Mouse (Mus musculus) lung, postnatal 10 days (tissue): ENCODE data around the gene Pmp22.

ENCODE experiments used
- DNase-seq: peaks from one replicate; pipeline ENCODE4 v3.0.0; 2021

Gene Pmp22

DNA sequence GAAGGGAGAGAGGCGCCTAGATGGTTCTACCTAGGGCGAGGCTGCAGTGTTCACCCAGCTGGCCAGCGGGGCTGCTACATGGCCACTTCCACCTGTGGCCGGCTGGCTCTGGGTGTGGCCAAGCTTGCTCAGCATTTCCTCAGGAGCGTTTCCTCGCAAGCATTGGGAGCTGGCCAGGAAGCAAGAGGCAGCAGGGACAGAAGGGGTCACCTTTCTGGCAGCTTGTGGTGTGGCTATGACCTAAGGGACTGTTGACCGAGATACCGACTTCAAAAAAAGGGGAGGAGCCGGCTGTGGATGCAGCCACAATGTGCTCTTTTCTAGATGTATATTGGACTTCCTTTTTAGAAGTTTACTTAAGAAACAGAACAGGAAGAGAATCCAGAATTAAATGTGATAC, 593 bp downstream of the Pmp22 start:
- DNase-seq: peak; percentile 75

DNA sequence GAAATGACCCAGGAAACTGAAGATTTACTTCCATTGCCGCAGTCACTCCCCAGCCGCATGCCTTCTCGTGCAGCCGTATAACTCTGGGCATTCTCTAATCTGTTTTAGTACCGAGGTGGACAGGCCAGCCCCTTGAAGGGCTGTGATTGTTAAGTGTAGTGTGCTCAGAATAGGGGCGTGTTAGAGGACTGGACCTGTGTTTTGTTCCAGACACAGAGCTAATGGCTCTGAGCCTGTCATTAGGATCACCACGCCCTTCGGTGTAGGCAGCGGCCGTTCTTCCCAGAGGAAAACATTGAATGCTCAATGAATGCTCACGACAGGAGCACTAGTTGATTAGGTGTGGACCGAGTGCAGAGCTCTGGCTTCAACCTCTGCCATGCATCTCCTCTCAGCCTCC, 1.1 kb downstream of the Pmp22 start:
- peak; percentile 42 for DNase-seq

DNA sequence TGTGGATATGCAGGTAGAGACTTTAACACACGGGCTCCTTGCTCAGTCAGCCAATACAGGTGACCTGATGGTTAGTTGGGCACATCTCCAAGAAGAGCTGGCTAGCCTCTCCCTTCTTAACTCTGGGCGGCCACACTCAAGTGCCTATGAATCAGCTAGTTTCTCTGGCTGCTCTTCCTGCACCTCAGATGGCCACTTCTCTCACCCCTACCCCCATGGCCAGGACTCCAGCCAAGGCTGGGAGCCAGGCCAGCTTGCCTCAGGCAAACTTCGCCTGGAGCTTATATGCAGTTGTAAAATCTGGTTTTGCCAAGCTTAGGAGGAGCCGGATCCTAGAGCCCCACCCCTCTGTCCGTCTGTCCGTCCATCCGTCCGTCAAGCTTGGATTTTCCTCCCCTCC, 1.7 kb downstream of the Pmp22 start:
- DNase-seq: peak; percentile 90

DNA sequence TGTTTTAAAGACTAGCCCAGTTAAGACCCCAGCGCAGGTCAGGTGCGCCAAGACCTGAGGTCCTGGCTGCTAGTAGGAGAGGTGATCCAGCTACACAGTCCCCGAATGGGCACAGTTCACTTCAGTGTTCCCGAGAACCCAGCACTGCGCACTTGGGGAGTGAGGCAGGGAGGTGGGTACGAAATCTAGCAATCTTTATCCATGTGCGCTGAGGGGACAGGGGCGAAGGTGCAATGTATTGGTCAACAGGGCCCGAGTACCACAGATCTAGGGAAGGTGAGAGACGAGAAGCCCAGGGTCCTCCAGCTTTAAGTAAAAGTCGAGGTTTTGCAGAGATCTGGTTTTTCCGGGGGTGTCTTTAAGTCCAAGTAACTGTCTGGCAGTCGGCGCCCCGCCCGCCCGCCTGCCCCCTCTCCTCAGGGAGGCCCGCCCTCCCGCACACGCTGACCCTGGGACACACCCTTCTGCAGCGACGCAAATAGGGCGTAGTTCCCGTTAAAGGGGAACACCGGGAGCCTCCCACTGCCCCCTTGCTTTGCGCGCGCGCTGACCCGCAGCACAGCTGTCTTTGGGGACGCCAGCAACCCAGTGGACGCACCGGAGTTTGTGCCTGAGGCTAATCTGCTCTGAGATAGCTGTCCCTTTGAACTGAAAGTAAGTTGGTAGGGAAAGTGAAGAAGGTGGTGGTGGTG, 2.4 kb downstream of the Pmp22 start:
- peak; percentile 91 for DNase-seq

DNA sequence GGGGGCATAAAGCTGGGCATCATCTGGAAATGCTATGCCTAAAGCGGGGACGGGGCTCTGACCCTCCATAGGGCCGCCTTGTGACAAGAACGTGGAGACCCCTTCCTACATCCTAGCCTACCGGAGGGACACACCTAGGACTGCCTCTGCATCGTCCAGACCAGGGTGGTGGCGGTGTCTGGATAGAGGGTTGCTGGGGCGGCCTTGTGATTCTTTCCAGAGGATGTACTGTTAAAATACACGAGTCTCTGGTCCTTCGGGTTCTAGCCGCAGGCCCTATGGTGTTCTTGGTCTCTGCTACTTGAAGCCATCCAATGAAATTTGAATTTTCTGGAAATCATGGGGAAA, 2.9 kb downstream of the Pmp22 start:
- peak; percentile 36 for DNase-seq

DNA sequence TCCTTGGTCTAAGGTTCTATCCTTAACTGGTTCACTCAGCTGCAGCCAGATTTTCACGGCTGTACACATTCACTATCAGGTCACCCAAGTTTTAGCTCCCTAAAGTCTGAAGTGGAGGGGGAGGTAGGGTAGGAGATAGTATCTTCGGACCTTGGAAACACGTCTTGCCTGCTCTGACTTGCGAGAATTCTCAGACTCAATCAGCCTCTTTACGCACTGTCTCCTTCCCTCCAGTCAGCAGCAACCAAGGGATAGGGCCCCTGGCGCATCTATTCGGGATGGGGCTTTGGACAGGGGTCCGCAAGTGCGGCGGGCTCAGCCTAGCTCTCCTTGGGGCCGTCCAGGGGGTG, 3.3 kb downstream of the Pmp22 start:
- DNase-seq: no peak

DNA sequence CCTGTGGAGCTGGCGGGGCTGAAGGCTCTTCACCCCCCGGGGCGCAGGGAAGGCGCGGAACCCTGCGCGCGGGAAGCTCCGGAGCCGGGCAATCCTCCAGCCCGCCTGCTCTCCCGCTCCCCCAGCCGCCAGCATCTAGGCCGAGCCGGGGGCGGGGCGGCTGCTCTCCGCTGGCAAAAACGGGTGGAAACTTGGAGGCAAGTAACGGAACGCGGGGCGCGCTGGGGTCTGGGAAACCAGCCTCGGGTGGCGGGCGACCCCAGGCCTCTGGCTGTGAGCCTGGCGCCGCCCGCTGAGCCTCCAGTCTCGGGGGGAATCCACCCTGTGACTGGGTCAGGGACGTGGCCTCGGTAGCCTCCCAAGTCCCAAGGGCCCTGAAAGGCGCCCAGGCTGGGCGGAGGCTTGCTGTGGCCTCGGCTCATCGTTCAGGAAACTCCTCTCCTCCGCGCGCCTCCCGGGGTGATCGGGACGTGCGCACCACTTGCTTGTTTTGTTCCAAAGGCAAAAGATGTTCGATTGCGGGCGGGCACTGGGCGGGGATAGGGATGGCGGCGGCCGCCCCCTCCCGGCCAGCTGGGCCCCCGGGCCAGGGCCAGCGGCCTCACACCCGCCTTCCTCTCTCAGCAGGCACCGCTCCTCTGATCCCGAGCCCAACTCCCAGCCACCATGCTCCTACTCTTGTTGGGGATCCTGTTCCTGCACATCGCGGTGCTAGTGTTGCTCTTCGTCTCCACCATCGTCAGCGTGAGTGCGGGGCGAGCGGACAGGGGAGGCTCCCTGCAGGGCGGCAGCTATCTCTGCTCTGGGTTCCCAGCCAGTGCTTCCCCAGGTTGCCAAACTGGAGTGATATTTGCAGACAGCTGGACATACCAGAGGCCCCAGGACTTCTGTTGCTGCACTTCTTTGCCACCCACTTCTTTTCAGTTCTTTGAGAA, 4.0 kb downstream of the Pmp22 start:
- DNase-seq: peak; percentile 91

DNA sequence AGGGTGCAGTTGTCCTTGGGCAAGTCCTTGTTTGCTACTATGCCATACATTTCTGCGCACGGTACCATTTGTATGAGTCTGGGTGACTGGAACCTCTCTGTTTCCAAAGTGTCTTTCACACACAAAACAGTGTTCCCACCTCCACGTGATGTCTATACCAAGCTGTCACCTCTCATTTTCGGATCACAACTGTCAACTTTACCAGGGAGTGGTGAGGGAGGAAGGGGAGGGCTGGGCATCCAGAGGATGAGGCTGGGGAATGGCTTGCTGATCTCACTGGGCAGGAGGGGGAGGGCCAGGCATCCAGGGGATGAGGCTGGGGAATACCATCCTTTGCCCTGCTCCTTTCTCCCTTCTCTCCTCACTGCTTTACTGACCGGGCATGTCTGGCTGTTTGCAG, 5.2 kb downstream of the Pmp22 start:
- peak; percentile 30 for DNase-seq

DNA sequence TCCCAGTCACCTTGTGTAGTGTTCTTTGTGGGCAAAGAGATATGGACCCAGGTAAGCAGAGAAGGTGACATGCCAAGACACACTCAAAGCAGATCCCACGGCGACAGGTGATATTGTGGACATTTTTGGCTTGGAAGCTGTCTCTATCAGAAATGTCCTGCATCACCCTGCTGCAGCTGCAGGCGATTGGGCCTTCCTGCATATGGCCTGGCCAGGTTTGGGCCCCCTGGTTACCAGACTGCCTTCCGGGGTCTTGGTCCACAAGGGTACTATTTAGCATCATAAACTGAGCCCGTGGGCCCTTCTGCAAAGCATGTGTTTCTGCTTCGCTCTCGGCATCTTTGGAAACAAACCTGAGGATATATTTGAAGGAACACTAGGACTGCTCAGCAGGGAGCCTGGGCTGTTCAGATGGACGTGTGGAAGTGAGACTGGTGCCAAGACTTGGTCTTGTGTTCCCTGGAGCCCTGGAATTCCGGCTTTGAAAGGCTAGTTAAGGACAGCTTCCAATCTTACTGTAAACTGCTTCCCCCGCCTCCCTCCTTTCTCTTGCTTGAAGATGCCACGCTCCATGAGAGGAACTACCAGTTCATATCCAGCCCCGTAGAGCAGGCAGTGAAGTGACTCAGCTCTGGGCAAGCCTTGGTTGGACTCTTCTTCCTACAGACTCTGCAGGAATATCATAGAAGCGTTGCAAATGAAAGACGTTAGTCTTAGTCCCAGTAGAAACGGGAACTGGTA, 6.1 kb downstream of the Pmp22 start:
- DNase-seq: peak; percentile 63

DNA sequence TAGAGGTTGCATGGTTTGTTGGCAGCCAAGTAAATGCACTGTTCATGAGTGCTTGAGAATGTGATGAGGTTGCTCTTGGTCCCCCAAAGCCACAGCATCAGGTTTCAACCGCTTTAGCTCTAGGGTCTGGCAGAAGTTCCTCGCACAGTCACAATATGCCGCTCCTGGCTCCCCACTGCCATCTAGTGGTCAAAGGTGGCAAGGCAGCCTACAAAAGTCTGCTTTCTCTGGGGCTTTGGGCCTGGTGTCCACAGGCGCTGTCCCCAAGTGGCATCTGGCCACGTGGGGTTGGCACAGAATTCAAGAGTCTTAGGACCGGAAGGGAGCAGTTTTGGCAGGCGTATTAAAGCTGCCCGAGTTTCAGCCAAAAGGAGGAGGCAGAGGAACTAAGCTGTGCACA, 6.8 kb downstream of the Pmp22 start:
- DNase-seq: peak; percentile 98

DNA sequence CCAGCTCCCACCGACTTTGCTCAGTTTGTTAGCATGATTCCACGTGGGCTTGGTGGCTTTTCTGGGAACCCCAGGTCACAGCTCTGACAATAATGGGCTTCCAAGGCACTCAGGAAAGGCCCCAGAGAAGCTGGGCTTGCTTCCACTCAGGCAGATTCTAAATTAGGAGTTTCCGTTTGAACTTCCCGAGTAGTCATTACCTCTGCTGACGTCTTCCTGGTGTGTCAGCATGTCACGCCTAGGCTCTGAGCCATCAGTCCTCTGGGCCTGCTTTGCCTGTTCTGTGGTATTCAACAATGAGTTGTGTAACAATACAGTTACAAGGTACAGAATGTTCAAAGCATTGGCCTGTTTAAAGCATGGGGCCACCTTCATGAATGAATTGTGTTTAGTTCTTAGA, 7.4 kb downstream of the Pmp22 start:
- peak; percentile 86 for DNase-seq

DNA sequence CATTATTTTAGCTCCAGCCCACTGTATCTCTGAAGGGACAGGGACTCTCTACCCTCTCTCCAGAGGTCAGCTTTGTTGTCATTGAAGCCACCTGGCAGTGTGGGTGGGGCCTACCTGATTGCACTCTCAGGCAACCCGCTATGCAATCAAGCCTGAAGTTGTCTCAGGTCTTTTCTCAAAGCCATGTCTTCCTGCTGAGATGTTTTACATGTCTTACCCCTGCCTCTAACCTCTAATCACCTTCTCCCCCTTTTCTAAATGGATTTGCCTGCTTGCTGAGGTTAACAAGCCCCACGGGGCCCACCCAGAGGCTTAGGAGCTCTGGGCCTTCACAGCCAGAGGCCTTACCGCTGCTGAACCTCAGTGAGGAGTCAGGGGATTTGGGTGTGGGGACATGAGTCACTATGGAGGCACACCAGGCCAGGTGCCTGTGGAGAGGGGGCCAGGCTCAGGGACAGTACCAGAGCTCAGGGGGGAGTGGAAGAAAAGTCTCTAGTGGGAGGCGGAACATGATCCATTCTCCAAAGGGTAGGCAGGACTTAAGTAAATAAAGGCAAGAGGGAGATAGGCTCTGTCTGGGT, 8.1 kb downstream of the Pmp22 start:
- no peak for DNase-seq

DNA sequence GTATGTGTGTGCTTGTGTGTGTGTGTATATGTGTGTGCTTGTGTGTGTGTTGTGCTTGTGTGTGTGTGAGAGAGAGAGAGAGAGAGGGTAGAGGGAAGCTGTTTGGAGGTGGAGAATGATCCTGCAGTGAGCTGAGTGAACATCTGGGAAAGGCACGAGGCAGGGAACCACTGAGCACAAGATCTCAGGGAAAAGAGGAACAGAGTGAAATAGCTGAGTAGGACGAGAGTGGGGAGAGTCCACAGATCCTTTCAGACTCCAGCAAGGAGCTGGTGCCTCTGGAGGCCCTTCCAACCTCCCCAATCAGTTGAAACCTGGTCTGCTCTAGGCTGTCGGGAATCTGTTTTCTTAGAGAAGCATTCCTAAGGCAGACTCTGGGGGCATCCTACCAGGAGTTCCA, 10.0 kb downstream of the Pmp22 start:
- no peak for DNase-seq

DNA sequence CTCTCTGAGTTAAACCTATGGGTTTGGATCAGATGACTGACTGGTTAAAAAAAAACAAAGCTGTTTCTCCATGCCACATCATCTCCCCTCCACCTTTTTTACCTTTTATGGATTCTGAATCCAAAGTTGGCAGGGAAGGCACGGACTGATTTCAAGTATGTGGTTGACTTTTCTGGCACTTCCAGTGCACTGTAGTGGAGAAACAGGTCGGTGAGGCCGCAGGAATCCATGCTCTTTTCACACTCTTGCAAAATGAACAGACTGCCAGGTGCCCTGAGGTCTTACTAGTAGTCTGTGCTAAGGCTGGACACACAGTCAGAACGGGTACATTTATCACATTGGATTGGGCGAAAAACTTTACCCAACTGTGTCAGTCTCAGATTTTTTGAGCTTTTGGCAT, 13.5 kb downstream of the Pmp22 start:
- no peak for DNase-seq

DNA sequence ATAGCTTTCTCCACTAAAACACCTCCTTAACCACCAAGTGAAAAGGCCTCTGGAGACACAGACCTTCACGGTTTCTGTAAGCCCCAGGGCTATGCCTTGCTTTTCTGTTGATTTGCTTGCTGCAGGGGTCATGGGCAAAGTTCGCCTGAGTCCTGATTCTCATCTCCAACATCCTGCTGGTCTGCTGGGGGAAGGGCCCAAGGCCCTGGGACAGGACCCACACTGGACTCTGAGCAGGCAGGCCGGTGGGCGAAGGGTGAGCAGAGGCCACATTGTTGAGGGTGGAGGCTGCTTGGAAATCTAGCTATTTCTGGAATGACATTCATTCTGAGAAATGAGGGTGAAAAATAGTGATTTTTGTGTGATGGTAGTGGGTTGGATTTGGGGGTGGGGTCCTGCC, 14.0 kb downstream of the Pmp22 start:
- DNase-seq: no peak

DNA sequence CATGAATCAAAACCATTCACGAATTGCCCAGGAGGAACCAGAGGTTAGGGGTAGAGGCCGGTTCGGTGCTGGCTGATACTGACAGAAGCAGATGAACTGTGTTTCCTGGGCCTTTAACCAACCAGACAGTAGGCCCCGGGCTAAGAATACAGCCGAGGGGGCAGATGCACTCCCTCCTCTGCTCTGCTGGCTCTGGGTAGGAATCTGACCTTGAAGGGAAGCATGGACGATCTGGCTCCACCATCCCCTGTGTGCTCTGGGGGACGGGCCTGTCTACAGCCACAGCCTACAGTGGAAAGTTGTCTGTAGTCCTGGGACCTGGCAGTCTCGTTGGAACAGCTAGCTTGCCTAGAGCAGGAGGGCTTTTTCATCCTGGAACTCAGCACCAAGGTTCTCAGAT, 14.7 kb downstream of the Pmp22 start:
- no peak for DNase-seq

DNA sequence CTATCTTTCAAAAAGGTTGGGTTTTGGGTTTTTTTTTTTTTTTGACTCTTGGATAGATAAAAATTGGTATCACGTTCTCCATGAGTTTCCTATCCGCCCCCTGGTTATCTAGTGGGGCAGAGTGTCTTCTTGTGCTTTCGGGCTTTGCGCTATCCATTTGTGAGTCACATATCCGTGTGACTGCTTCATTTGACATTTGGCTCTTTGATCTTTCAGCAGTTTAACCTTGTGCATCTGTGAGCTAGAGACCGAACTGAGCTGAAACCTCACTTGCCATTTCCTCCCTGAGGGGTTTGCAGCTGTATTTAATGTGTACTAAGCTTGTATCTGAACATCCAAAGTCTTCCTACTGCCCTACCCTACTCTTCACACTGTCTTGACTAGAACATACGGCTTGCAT, 17.8 kb downstream of the Pmp22 start:
- DNase-seq: no peak

DNA sequence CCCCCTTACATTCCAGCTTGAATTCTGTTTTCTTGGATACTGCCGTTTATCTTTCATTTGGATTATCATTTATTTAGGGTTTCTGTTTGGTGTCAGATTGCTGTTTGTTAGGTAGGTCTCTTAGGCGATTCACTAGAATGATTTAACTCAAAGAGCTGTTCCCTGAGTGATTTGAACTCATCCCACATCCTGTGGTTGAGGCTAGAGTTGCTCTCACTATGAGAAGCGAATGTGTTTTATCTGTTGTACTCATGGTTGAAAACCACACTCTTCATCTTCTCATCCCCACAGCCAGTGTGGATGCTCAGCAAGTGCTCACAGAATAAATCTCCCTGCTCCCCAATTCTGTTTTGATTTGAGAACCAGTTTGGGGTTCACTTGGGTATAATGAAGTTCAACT, 19.5 kb downstream of the Pmp22 start:
- no peak for DNase-seq

DNA sequence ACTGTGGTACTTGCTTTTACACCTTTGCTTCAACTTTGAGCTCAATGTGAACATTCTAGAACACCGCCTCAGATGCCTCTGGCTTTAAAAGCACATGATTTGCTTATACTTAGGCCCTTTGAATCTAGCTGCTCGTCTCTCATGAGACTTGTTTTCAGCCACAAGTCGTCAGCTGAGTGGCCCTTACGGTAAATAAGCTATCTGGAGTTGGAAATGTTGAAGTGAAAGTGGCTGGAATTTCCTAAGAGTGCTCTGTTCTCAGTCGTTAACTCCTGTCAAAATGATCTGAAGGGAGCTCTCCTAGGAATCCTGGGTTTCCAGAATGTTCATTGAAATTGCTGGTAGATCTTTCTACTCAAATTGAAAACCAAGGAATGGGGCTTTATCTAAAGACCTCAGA, 23.1 kb downstream of the Pmp22 start:
- DNase-seq: no peak

DNA sequence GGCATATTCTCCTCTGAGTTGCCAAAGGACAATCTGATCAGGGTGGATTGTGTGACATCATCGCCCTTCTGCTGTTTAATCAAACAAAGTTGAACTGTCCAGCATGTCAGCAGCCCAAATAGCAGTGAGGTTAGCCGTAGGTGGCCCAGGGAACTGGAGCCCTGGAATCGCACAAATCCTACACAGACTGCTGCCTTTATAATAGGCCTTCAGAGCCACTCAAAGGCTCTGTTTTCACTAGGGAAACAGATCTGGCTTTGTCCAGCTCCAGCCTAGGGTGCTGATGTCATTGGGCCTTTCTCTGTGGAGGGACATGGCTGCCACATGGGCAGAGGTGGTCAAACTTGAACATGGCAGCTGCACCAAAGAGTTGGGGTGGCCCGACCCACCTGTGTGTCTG, 28.3 kb downstream of the Pmp22 start:
- no peak for DNase-seq

DNA sequence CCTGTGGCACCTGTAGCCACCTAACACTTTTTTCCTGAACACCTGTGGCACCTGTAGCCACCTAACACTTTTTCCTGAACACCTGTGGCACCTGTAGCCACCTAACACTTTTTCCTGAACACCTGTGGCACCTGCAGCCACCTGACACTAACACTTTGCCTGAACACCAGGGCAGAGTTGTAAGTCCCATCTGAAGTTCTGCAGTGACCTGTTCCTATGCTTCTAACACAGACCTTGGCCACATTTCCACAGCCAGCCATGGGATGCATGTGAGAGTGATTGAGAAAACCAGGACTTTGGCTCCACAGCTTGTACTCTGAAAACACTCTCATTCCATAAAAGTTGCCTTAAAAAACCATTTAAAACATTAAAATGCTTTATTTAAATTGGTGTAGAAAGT, 32.1 kb downstream of the Pmp22 start:
- no peak for DNase-seq

DNA sequence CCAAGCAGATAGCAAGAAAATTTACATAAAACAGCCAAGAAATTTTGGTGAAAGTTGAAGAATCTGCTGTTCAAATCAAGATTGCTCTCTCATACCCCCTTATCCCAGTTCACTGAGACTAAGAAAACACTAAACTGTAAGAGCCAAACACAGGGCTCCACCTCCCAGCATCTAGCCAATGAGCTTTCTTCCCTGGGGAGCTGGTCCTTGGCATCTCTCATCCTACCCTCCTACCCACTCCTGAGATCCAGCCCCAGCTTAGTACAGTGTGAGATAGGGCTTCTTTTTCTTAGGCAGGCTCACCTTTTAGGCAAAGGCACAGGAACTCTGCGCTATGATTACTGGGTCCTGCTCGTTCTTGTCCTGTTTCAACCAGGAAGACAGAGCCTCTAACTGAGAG, 34.0 kb downstream of the Pmp22 start:
- no peak for DNase-seq

DNA sequence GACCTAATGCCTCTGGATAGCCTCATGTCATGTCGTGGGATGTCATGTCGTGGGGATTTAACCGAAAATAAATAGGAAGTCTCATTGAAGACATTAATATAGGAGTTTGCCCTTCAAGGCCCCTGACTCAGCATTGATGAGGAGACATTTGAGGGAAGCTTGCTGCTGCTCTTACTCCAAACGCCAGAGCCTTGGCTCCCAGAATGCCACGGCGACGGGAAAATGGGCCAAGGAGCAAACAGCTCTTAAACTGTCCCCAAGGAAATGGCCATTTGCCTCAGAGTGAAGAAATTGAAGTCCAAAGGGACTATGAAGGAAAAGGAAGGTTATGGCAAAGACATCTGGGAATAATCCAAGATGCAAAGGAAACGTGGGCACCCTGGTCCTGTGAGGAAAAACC, 34.8 kb downstream of the Pmp22 start:
- DNase-seq: peak; percentile 66
